Mouse (Mus musculus) heart, embryonic 12.5 days (tissue): ENCODE measurements around the gene Kcnc1. TPM values are rescaled to one million over a fixed set of nuclear protein-coding genes. Genes with fewer than 3 reads are reported as not detected.

Experiments used
- ATAC-seq: fragments of 200-750 bp; cut with Nextera tagmentation; 2 replicates; pipeline ENCODE4 v1.8.0; 2017; ENCODE audit warnings: moderate TSS enrichment, moderate library complexity; ENCODE audit not compliant: insufficient number of reproducible peaks, low FRiP score
- H3K27ac ChIP-seq: fragments of 300-500 bp; sonication (generic); 2 replicates; pipeline ENCODE4 v1.5.1; 2016; ENCODE audit warnings: mild to moderate bottlenecking, moderate library complexity; ENCODE audit not compliant: poor library complexity, severe bottlenecking
- H3K27me3 ChIP-seq: fragments of 300-500 bp; sonication (generic); replicated peaks from 2 replicates; pipeline ENCODE4 v1.6.1; 2016; ENCODE audit warnings: mild to moderate bottlenecking, moderate library complexity
- H3K36me3 ChIP-seq: fragments of 300-500 bp; sonication (generic); 2 replicates; pipeline ENCODE4 v1.6.1; 2016; ENCODE audit warnings: mild to moderate bottlenecking, moderate library complexity
- H3K4me1 ChIP-seq: fragments of 300-500 bp; sonication (generic); replicated peaks from 2 replicates; pipeline ENCODE4 v1.6.1; 2016; ENCODE audit warnings: mild to moderate bottlenecking
- H3K4me2 ChIP-seq: fragments of 300-500 bp; sonication (generic); 2 replicates; pipeline ENCODE4 v1.6.1; 2016; ENCODE audit warnings: mild to moderate bottlenecking, moderate library complexity
- H3K4me3 ChIP-seq: fragments of 300-500 bp; sonication (generic); 2 replicates; pipeline ENCODE4 v1.5.1; 2016; ENCODE audit warnings: mild to moderate bottlenecking
- H3K9ac ChIP-seq: fragments of 300-500 bp; sonication (generic); 2 replicates; pipeline ENCODE4 v1.6.1; 2016; ENCODE audit warnings: mild to moderate bottlenecking, moderate library complexity
- H3K9me3 ChIP-seq: fragments of 300-500 bp; sonication (generic); replicated peaks from 2 replicates; pipeline ENCODE4 v1.6.1; 2016; ENCODE audit warnings: mild to moderate bottlenecking, moderate library complexity
- WGBS: fragments of 180-500 bp; shearing (Covaris S2); methylation state at CpG from one replicate; pipeline ENCODE4 v1.1.7; 2016; 5-methylcytosine and 5-hydroxymethylcytosine counted together
- polyA plus RNA-seq: library from polyadenylated mRNA; unstranded; fragments of >200 nt; fragmentation: Nextera tagmentation; extraction: Ambion mirVana; gene quantifications from 2 replicates; pipeline ENCODE4 v1.2.1, GENCODE M21; 2016

The Kcnc1 gene
- polyA plus RNA-seq, 1 experiment from 2014 or later = 0.23 TPM

DNA sequence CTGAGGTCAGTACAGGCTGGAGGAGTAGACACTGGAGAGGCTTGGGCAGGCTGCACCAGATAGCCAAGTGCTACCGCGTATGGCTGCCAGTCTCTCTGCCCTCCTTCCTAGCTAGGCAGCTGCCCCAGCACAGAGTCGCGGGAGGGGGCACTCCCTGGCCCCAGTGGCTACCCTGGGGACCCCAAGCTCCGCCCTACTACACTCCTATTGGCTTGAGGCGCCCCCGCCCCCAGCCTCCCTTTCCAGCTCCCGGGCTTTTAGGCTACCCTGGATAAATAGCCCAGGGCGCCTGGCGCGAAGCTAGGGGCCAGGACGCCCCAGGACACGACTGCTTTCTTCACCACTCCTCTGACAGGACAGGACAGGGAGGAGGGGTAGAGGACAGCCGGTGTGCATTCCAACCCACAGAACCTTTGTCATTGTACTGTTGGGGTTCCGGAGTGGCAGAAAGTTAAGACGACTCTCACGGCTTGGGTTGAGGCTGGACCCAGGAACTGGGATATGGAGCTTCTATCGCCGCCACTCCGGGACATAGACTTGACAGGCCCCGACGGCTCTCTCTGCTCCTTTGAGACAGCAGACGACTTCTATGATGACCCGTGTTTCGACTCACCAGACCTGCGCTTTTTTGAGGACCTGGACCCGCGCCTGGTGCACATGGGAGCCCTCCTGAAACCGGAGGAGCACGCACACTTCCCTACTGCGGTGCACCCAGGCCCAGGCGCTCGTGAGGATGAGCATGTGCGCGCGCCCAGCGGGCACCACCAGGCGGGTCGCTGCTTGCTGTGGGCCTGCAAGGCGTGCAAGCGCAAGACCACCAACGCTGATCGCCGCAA is 19.9 kb upstream of the Kcnc1 start, which contains the start of gene Myod1:
TSS of gene Myod1 (plus strand) at position 303 of the 836 bp plus-strand sequence.
- peak within 1 kb of the TSS; percentile 51 for H3K4me2 ChIP-seq
- no peaks in the 10 kb centered on the region for H3K9me3 ChIP-seq
- H3K4me3 ChIP-seq = peak within 1 kb of the TSS; percentile 18
- ATAC-seq = no peak
- H3K27me3 ChIP-seq = peaks cover 96% of the 10 kb centered on the region
- H3K27ac ChIP-seq = no peak within 1 kb of the TSS
- peaks cover 14% of the 10 kb centered on the region for H3K4me1 ChIP-seq
- WGBS = 5% methylated on average over 44 of the region's 44 CpGs
- H3K9ac ChIP-seq = no peak within 1 kb of the TSS
- H3K36me3 ChIP-seq = no peaks in the 10 kb centered on the region

DNA sequence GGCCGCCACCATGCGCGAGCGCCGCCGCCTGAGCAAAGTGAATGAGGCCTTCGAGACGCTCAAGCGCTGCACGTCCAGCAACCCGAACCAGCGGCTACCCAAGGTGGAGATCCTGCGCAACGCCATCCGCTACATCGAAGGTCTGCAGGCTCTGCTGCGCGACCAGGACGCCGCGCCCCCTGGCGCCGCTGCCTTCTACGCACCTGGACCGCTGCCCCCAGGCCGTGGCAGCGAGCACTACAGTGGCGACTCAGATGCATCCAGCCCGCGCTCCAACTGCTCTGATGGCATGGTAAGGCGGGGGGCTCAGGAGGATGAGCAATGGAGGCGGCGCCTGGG is 19.3 kb upstream of the Kcnc1 start:
- Histone ChIP-seq H3K27me3 (peaks cover 98% of the 10 kb centered on the region), H3K36me3 (no peaks in the 10 kb centered on the region), H3K27ac (no peak overlapping the region), H3K4me2 (peak overlapping the region; percentile 51), H3K4me1 (peaks cover 14% of the 10 kb centered on the region), H3K4me3 (peak overlapping the region; percentile 18), H3K9me3 (no peaks in the 10 kb centered on the region), H3K9ac (no peak overlapping the region)
- WGBS = 2% methylated on average over 33 of the region's 33 CpGs
- no peak for ATAC-seq

DNA sequence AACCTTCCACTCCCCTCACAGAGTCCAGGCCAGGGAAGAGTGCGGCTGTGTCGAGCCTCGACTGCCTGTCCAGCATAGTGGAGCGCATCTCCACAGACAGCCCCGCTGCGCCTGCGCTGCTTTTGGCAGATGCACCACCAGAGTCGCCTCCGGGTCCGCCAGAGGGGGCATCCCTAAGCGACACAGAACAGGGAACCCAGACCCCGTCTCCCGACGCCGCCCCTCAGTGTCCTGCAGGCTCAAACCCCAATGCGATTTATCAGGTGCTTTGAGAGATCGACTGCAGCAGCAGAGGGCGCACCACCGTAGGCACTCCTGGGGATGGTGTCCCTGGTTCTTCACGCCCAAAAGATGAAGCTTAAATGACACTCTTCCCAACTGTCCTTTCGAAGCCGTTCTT is 18.2 kb upstream of the Kcnc1 start:
- ATAC-seq = no peak
- Histone ChIP-seq H3K9me3 (no peaks in the 10 kb centered on the region), H3K27ac (no peak overlapping the region), H3K36me3 (no peaks in the 10 kb centered on the region), H3K27me3 (peaks cover 93% of the 10 kb centered on the region), H3K4me3 (no peak overlapping the region), H3K9ac (no peak overlapping the region), H3K4me1 (peaks cover 14% of the 10 kb centered on the region), H3K4me2 (peak overlapping the region; percentile 11; the same call in 1 of the 2 replicates)
- WGBS = 3% methylated on average over 22 of the region's 22 CpGs

DNA sequence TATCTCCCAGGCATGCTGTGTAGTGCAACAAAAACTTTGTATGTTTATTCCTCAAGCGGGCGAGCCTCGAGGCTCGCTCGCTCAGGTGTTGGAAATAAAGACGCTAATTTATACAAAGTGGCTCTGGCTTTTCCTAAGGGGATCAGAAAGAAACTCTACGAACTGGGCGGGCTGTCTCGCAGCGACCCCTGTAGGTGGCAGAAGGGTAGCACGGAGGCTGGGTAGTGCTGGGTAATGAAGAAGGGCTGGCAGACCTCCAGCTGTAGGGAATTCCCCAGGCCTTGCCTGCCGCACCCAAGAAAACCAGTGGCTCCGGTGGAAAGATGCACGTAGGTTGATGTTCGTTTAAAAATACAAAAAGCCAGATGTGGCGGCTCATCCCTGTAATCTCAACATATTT is 17.3 kb upstream of the Kcnc1 start:
- H3K9ac ChIP-seq = no peak overlapping the region
- no peaks in the 10 kb centered on the region for H3K9me3 ChIP-seq
- no peak for ATAC-seq
- H3K36me3 ChIP-seq = no peaks in the 10 kb centered on the region
- no peak overlapping the region for H3K27ac ChIP-seq
- no peak overlapping the region for H3K4me3 ChIP-seq
- WGBS = 9% methylated on average over 16 of the region's 16 CpGs
- H3K4me1 ChIP-seq = peaks cover 14% of the 10 kb centered on the region
- peaks cover 85% of the 10 kb centered on the region for H3K27me3 ChIP-seq
- H3K4me2 ChIP-seq = no peak overlapping the region

DNA sequence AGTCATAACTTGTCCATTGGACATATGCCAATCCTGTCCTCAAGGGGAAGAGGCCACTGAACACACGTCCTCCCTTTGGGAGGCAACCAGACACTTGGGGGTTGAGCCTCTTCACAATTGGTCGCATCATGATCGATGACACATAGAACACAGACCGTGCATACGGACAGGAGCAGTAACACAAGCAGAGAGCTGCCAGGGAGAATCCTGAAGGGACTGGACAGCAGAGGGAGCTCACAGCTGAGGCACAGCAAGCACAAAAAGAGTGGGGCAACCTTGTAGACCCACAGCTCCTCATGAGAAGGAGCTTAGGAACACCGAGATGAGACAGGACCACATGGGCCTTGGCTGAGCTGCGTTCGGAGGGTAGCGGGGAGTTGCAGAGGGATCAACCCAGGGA is 15.7 kb upstream of the Kcnc1 start:
- Histone ChIP-seq H3K9me3 (no peaks in the 10 kb centered on the region), H3K9ac (no peak overlapping the region), H3K36me3 (no peaks in the 10 kb centered on the region), H3K27ac (no peak overlapping the region), H3K4me2 (no peak overlapping the region), H3K4me3 (no peak overlapping the region), H3K27me3 (peaks cover 71% of the 10 kb centered on the region), H3K4me1 (peaks cover 14% of the 10 kb centered on the region)
- ATAC-seq = no peak
- 65% methylated on average over 9 of the region's 9 CpGs for WGBS

DNA sequence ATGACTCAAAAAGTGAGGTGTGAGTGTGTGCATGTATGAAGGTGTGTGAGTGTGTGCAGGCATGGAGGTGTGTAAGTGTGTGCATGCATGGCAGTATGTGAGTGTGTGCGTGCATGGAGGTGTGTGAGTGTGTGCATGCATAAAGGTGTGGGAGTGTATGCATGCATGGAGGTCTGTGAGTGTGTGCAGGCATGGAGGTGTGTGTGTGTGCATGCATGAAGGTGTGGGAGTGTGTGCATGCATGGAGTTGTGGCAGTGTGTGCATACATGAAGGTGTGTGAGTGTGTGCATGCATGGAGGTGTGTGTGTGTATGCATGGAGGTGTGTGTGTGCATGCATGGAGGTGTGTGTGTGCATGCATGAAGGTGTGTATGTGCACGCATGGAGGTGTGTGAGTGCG is 8.9 kb upstream of the Kcnc1 start:
- Histone ChIP-seq H3K27ac (no peak overlapping the region), H3K4me2 (no peak overlapping the region), H3K9me3 (no peaks in the 10 kb centered on the region), H3K4me1 (no peaks in the 10 kb centered on the region), H3K9ac (no peak overlapping the region), H3K36me3 (no peaks in the 10 kb centered on the region), H3K27me3 (peaks cover 42% of the 10 kb centered on the region), H3K4me3 (no peak overlapping the region)
- WGBS = 71% methylated on average over 3 of the region's 3 CpGs
- no peak for ATAC-seq

DNA sequence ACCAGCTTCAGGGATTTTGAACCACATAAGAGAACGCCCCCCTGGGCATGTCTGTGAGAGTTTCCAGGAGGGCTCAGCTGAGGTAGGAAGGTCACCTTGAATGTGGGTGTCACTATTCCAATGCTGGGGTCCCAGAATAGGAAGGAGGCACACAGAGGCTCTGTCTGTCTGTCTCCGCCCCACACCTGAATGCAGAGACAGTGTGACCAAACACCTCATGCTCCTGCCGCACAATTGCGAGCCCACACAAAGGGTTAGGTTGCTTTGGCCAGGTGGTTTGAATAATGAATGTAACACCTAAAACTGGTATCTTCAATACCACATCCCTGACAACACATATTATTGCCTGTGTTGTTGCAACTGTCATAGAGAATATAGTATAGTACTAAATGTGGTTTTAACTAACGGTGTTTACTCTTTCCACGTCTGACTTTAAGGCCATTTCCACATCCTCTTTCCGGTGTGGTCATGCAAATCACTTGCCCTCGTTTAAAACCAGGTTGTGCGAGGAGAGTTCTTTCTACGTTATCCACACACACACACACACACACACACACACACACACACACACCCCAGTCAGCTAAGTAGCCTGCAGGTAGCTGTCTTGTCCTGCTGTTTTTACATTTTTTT is 6.7 kb upstream of the Kcnc1 start:
- 79% methylated on average over 10 of the region's 10 CpGs for WGBS
- no peaks in the 10 kb centered on the region for H3K36me3 ChIP-seq
- no peaks in the 10 kb centered on the region for H3K4me1 ChIP-seq
- H3K9me3 ChIP-seq = no peaks in the 10 kb centered on the region
- H3K27me3 ChIP-seq = peaks cover 56% of the 10 kb centered on the region
- H3K9ac ChIP-seq = no peak overlapping the region
- no peak for ATAC-seq
- no peak overlapping the region for H3K4me2 ChIP-seq
- no peak overlapping the region for H3K27ac ChIP-seq
- no peak overlapping the region for H3K4me3 ChIP-seq

DNA sequence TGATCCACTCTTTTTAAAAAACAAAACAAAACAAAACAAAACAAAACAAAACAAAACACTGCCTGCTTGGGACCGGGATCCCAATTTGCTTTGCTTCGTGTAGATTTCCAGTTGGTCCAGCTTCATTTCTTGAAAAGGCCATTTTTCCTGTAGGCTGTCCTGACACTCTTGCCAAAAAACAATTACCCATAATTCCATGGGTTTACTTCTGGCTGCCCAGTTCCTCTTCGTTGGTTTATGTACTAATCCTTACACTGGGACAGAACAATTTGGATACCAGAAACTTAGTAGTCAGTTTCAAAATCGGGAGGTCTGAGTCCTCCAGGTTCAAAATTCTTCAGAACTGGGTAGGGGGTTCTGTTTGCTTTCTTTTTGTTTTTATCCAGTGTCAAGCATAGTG is 6.1 kb upstream of the Kcnc1 start:
- Histone ChIP-seq H3K9me3 (no peaks in the 10 kb centered on the region), H3K36me3 (no peaks in the 10 kb centered on the region), H3K4me1 (no peaks in the 10 kb centered on the region), H3K4me2 (no peak overlapping the region), H3K27me3 (peaks cover 62% of the 10 kb centered on the region), H3K4me3 (no peak overlapping the region), H3K9ac (no peak overlapping the region), H3K27ac (no peak overlapping the region)
- 60% methylated on average over 4 of the region's 4 CpGs for WGBS
- no peak for ATAC-seq

DNA sequence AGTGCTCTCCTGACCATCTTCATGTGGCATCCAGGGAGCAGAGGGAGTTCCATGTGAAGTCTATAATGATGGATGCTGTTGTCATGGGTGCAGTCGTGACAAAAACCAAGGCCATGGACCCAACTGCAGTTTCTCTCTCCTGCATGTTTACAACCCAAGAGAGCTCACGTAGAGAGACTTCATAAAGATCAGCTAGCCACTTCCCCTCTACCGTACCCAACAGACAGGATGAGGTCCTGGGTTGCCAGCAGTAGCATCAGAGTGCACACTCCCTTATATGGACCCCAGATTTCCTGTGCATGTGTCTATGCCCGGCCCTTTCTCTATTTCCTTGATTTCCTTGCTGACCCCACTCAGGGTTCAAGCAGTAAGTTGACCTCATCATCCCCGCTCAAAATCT is 4.6 kb upstream of the Kcnc1 start:
- no peaks in the 10 kb centered on the region for H3K9me3 ChIP-seq
- no peak overlapping the region for H3K4me2 ChIP-seq
- peaks cover 67% of the 10 kb centered on the region for H3K27me3 ChIP-seq
- no peak overlapping the region for H3K4me3 ChIP-seq
- 51% methylated on average over 5 of the region's 5 CpGs for WGBS
- ATAC-seq = no peak
- H3K36me3 ChIP-seq = no peaks in the 10 kb centered on the region
- no peak overlapping the region for H3K27ac ChIP-seq
- H3K9ac ChIP-seq = no peak overlapping the region
- peaks cover 9% of the 10 kb centered on the region for H3K4me1 ChIP-seq

DNA sequence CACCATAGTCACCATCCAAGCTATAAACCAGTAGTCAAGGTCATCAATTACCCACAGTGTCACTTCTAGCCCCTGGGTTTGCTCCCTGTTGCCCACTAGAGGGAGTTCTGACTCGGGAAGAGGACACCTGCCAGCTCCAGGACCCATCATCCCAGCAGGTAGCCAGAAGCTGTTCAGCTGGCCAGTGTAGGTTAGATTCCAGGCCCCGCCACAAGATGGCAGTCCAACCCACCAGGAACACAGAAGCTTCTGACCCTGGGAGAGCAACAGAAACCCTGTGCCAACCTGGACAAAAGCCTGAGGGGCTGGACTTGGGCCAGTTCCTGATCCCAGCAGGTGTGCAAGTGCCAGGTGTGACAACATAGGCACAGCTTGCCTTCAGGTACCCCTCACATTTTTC is 3.2 kb upstream of the Kcnc1 start:
- 0% methylated on average over 2 of the region's 2 CpGs for WGBS
- H3K27me3 ChIP-seq = peaks cover 73% of the 10 kb centered on the region
- no peaks in the 10 kb centered on the region for H3K36me3 ChIP-seq
- no peak overlapping the region for H3K9ac ChIP-seq
- H3K4me2 ChIP-seq = no peak overlapping the region
- H3K4me1 ChIP-seq = peaks cover 17% of the 10 kb centered on the region
- no peak overlapping the region for H3K27ac ChIP-seq
- no peak overlapping the region for H3K4me3 ChIP-seq
- ATAC-seq = peak; percentile 56; the same call in 1 of the 2 replicates
- no peaks in the 10 kb centered on the region for H3K9me3 ChIP-seq

DNA sequence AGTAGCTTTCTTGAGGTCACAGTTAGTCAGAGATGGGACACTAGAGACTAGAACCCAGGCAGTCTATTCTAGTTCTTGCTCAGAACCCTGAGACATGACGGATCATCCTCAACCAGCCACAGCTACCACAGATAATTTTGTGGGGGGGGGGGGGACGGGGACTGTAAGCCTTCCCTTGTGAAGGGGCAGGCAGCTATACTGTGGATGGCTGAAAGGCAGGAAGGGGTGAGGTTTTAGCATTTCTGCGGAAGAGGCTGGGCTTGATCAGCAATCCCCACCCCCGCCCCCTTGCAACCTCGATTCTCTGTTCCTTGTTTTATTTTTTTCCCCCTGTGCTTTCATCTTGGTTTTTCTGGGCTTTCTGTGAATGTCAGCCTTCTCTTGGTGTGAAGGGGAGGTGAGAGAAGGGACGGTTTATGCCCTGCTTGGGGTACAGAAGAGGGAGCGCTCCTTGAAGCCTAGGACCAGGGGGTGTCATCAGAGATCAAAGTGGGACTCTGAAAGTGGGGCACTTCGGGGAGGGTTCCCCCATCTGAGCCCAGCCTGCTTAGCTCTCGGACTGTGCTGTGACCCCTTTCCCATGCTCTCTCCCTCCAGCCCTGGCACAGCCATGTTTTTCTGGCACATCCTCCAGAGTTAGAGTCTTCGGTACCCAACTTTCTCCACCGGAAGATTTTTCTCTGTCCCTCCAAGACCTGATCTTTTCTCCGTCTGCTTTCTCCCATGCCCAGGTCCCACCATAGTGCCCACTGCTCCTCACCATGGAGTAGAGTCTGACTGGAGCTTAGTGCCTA is 2.4 kb upstream of the Kcnc1 start:
- Histone ChIP-seq H3K27ac (no peak overlapping the region), H3K9ac (no peak overlapping the region), H3K4me2 (no peak overlapping the region), H3K27me3 (peaks cover 80% of the 10 kb centered on the region), H3K9me3 (no peaks in the 10 kb centered on the region), H3K4me1 (peaks cover 17% of the 10 kb centered on the region), H3K36me3 (no peaks in the 10 kb centered on the region), H3K4me3 (no peak overlapping the region)
- WGBS = 24% methylated on average over 12 of the region's 12 CpGs
- ATAC-seq = no peak
